Mouse (Mus musculus): ENCODE data around the gene Asna1.

The Asna1 gene

GRCm38 (mm10) chr8:85025098-85025932, at the start of gene Asna1:
Gene Asna1, minus strand, starts transcription at chr8:85025281.
- peak; percentile 97 for DNase-seq (ENCODE audit: low read depth)

DNA sequence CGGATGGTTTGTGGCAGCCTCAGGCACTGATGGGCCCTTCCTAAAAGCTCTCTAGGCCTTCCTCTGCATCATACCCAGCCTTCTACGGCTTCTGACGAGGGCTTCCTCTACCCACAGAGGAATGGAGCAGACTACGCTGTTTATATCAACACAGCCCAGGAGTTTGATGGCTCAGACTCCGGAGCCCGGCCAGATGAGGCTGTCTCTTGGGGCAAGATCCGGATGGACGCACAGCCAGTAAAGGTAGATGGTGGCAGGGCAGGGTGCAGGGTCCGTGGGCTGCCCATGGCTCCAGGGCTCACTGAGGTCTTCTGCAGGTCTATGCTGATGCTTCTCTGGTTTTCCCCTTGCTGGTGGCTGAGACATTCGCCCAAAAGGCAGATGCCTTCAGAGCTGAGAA, 49.5 kb upstream of the Asna1 start:
- DNase-seq (ENCODE audit: low read depth) = no peak

DNA sequence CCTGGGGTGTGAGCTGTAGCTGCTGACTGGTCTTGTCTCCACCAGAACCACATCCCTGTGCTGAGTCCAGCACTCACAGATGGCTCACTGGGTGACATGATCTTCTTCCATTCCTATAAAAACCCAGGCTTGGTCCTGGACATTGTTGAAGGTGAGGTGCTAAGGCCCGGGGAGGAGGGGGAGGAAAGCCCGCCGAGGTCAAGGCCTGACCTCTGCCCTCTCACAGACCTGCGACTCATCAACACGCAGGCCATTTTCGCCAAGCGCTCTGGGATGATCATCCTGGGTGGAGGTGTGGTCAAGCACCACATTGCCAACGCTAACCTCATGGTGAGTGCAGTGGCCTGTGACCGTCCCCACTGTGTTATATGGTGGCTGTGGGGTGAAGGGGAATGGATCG, 49.1 kb upstream of the Asna1 start:
- DNase-seq (ENCODE audit: low read depth) = no peak

GRCm38 (mm10) chr8:85073041-85073612, 48.0 kb upstream of the Asna1 start:
- no peak for DNase-seq (ENCODE audit: low read depth)

- no peak for DNase-seq (ENCODE audit: low read depth)
These were observed 47.4 kb upstream of the Asna1 start for GRCm38 (mm10) chr8:85072364-85072929.

DNA sequence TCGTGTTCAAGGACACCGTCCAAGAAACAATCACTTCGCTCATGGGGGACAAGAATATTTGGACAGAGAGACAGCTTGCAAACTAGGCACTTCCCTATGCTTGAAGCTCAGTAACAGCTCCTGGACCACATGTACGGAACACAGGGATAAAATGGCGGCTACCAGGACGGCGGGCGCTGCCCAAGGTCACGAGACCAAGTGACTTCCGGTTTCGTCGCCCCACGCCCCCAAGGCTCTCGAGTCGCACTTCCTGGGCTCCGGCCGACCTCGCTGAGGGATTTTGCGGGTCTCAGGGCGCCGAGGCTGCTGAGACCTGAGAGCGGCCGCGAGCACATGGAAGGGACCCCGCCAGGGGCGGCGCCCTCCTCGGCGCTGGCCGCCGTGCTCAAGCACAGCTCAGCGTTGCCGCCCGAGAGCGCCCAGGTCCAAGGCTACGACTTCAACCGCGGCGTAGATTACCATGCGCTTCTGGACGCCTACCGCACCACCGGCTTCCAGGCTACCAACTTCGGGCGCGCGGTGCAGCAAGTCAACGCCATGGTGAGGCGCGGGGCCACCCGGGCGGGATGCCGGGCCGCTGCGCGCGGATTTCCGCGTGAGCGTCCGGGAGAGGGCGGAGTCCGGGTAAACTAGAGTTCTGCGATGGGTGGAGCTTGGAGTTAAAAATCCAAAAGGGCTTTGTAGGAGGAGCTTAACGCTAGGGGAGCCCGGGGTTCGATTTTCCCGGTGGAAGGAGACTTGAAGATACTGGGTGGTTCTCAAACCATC, 46.6 kb upstream of the Asna1 start, which contains the start of gene Dhps:
TSS of gene Dhps (plus strand) at position 244 of the 768 bp plus-strand sequence.
- peak; percentile 92 for DNase-seq (ENCODE audit: low read depth)

GRCm38 (mm10) chr8:85071041-85071440, 46.0 kb upstream of the Asna1 start:
- no peak for DNase-seq (ENCODE audit: low read depth)

GRCm38 (mm10) chr8:85067982-85068381, 42.9 kb upstream of the Asna1 start, which contains the start of gene Gm5741:
Gene Gm5741, minus strand, starts transcription at chr8:85067982.
- no peak for DNase-seq (ENCODE audit: low read depth)

GRCm38 (mm10) chr8:85067155-85067554, 42.1 kb upstream of the Asna1 start:
- DNase-seq (ENCODE audit: low read depth) = no peak

- DNase-seq (ENCODE audit: low read depth) = no peak
These were observed 40.1 kb upstream of the Asna1 start for GRCm38 (mm10) chr8:85065213-85065612.

DNA sequence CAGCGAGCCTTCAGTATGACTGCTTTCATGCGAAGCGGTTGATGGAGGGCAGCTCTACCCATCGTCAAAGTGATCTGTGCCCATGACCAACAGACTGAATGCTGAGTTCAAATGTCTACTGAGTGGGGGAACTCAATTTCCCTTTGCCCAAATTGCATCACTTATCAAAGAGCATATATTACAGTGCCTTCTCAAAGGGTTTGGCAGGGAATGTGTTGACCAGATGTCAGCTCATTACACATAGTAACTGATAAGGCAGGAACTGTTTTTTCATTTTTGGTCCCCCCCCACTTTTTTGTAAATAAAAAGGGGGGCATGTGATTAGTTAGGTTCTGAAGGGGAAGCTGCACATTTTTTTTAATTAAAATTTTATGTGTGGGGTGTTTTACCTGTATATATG, 37.5 kb upstream of the Asna1 start:
- DNase-seq (ENCODE audit: low read depth) = no peak

DNA sequence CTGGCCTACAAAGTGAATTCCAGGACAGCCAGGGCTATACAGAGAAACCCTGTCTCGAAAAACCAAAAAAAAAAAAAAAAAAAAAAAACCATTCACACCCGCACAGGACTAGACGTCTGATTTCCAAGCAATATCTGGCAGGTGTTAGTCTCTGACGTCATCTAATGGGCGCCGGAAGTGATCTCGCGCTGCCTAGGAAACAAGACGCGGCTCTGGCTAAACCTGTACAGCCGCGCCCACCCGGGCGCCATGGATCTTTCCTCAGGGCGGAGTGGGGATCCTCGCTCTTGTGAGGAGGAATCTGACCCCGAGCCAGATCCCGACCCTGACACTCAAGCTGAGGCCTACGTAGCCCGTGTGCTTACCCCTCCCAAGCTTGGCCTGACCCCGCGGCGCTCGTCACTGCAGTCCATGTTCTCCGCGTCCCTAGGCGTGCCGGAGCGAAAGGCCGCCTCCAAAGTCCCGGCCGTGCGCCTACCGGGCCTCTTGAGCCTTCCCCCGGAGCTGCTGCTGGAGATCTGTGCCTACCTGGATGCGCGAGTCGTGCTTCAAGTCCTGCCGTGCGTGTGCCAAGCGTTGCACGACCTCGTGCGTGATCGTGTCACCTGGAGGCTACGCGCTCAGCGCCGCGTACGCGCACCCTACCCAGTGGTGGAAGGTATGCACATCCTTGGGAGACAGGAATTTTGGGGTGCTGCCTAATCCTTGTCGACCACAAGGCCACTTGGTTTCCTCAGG, 35.0 kb upstream of the Asna1 start, which contains the start of gene Fbxw9:
TSS of gene Fbxw9 (plus strand) at position 177 of the 738 bp plus-strand sequence.
- peak; percentile 92 for DNase-seq (ENCODE audit: low read depth)

- DNase-seq (ENCODE audit: low read depth) = no peak
These were observed 32.3 kb upstream of the Asna1 start for GRCm38 (mm10) chr8:85057367-85057766.

- DNase-seq (ENCODE audit: low read depth) = no peak
These were observed 18.5 kb upstream of the Asna1 start for GRCm38 (mm10) chr8:85043619-85044018.

- DNase-seq (ENCODE audit: low read depth) = peak; percentile 57
These were observed 12.8 kb upstream of the Asna1 start for GRCm38 (mm10) chr8:85037681-85038531.

DNA sequence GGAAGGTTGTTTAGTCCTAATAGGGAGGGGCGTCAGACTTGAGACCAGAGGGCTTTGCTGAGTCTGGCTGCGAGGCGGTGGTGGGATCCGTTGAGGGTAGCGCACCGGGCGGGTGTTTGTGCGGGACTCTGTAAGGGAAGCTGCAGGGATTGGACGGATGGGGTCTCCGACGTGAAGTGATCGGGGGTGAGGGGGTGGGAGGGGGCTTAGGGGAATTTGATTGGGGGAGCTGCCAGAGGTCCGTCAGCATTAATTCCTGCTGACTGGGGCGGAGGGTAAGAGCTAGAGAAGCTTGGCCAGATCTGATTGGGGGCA, 12.2 kb upstream of the Asna1 start:
- no peak for DNase-seq (ENCODE audit: low read depth)

DNA sequence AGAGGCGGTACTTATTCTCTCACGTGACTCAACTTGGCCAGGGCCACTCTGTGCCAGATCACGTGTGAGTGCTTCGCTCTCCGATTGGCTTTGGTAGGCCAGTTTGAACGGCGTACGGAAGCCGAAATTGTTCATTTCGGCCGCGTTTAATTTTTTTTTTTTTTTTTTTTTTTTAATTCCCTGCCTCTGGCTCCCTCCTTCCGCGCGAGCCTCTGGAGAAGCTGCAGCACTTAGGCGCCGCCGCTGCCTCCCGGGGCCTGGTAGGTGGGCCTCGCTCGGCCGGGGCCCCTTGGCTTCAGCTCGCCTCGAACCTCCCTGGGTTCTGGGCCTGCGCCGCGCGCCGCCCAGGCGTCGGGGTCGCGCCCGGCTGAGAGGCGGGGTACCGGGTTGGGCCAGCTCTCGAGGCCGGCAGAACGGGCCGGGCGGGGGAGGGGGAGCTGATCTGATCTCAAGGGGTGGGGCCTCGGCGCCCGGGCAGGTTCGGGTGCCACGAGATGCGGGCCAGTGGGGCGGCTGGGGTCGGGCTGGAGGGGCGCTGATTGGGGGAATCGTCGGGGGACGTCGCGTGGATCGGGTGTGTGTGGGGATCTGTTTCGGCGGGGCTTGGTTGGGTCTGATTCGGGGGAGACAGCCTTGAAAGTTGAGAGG, 11.8 kb upstream of the Asna1 start, which contains the start of gene Tnpo2:
TSS of gene Tnpo2 (plus strand) at position 198 of the 648 bp plus-strand sequence.
- peak; percentile 94 for DNase-seq (ENCODE audit: low read depth)

- DNase-seq (ENCODE audit: low read depth) = no peak
These were observed 11.3 kb upstream of the Asna1 start for GRCm38 (mm10) chr8:85036381-85036717.

GRCm38 (mm10) chr8:85035728-85036310, 10.7 kb upstream of the Asna1 start:
- peak; percentile 62 for DNase-seq (ENCODE audit: low read depth)
